Mouse (Mus musculus) kidney, adult 9 months (tissue): ENCODE measurements around the gene Ckap5.
A peak's percentile ranks its signal among the peaks of the same experiment; 100 is the strongest.

Experiments
- DNase-seq: peaks from one replicate; pipeline ENCODE4 v3.0.0; 2022

Ckap5 gene

GRCm38 (mm10) chr2:91628171-91628570 is 101.6 kb downstream of the Ckap5 start:
- no peak for DNase-seq

GRCm38 (mm10) chr2:91629682-91630081 is 103.1 kb downstream of the Ckap5 start:
- DNase-seq = no peak

- no peak for DNase-seq
These were observed 103.8 kb downstream of the Ckap5 start for GRCm38 (mm10) chr2:91630384-91630783.

GRCm38 (mm10) chr2:91631826-91632225 is 105.3 kb downstream of the Ckap5 start:
- no peak for DNase-seq

- no peak for DNase-seq
These were observed 105.8 kb downstream of the Ckap5 start for GRCm38 (mm10) chr2:91632316-91632715.

- DNase-seq = no peak
These were observed 106.9 kb downstream of the Ckap5 start for GRCm38 (mm10) chr2:91633334-91633977.

GRCm38 (mm10) chr2:91634841-91635240 is 108.3 kb downstream of the Ckap5 start:
- DNase-seq = no peak

GRCm38 (mm10) chr2:91635486-91635885 is 108.9 kb downstream of the Ckap5 start:
- DNase-seq = no peak

- DNase-seq = no peak
These were observed 109.7 kb downstream of the Ckap5 start, which contains the start of gene F2 for GRCm38 (mm10) chr2:91636229-91636628. Gene F2, minus strand, starts transcription at chr2:91636414.

GRCm38 (mm10) chr2:91636727-91637338 is 110.3 kb downstream of the Ckap5 start:
- no peak for DNase-seq

- no peak for DNase-seq
These were observed 112.4 kb downstream of the Ckap5 start for GRCm38 (mm10) chr2:91638931-91639330.

- no peak for DNase-seq
These were observed 116.4 kb downstream of the Ckap5 start for GRCm38 (mm10) chr2:91642825-91643415.

GRCm38 (mm10) chr2:91644021-91644420 is 117.5 kb downstream of the Ckap5 start:
- DNase-seq = no peak

GRCm38 (mm10) chr2:91645354-91645753 is 118.8 kb downstream of the Ckap5 start:
- DNase-seq = no peak

GRCm38 (mm10) chr2:91645811-91646210 is 119.2 kb downstream of the Ckap5 start:
- DNase-seq = no peak

- DNase-seq = peak; percentile 69
These were observed 120.2 kb downstream of the Ckap5 start for GRCm38 (mm10) chr2:91646733-91647132.

- no peak for DNase-seq
These were observed 122.6 kb downstream of the Ckap5 start for GRCm38 (mm10) chr2:91649152-91649551.

- DNase-seq = peak; percentile 98
These were observed 123.2 kb downstream of the Ckap5 start, which contains the start of the genes Zfp408 and Arhgap1 for GRCm38 (mm10) chr2:91649553-91650359. Gene Zfp408, minus strand, starts transcription at chr2:91649791. Gene Arhgap1, plus strand, starts transcription at chr2:91649860.

- DNase-seq = peak; percentile 52
These were observed 123.9 kb downstream of the Ckap5 start for GRCm38 (mm10) chr2:91650360-91650995.

GRCm38 (mm10) chr2:91651458-91652258 is 125.1 kb downstream of the Ckap5 start:
- peak; percentile 58 for DNase-seq

- no peak for DNase-seq
These were observed 126.3 kb downstream of the Ckap5 start for GRCm38 (mm10) chr2:91652863-91653262.

- DNase-seq = no peak
These were observed 128.8 kb downstream of the Ckap5 start for GRCm38 (mm10) chr2:91655388-91655787.
